Mouse (Mus musculus): ENCODE data around the gene Fam151a. TPM values are rescaled to one million over a fixed set of nuclear protein-coding genes. Genes with fewer than 3 reads are reported as not detected.
"Not testable (repeated sequence)": the region's sequence is repeated elsewhere in the genome, so short reads cannot be mapped to it uniquely, and the experiment has no call there.

Gene Fam151a
- polyA plus RNA-seq, 1 experiment from 2014 or later: 8.1 TPM

- peak overlapping the region; percentile 35; the same call in 1 of the 2 replicates for H3K9ac ChIP-seq (replicated peaks; ENCODE audit: low read length)
- no peak overlapping the region for H3K4me2 ChIP-seq (replicated peaks; ENCODE audit: low read depth, low read length)
- no peaks in the 10 kb centered on the region for H3K36me3 ChIP-seq (ENCODE audit: insufficient read depth, low read length)
- peak; percentile 52; the same call in 1 of the 2 replicates for ATAC-seq (ENCODE audit: low FRiP score, low TSS enrichment)
- WGBS: 35% methylated on average over 7 of the region's 7 CpGs
- no peaks in the 10 kb centered on the region for H3K27me3 ChIP-seq (ENCODE audit: insufficient read depth, low read length)
- no peaks in the 10 kb centered on the region for H3K9me3 ChIP-seq (ENCODE audit: low read length)
- peaks cover 51% of the 10 kb centered on the region for H3K4me1 ChIP-seq (ENCODE audit: insufficient read depth, low read length)
- no peak overlapping the region for H3K4me3 ChIP-seq (ENCODE audit: low read length)
- H3K27ac ChIP-seq (ENCODE audit: low read length): 0 out of 2 replicates have a peak overlapping the region, but pooled peaks have one; percentile 10
Observed at GRCm38 (mm10) chr4:106787830-106788229, 54.1 kb downstream of the Fam151a start.

DNA sequence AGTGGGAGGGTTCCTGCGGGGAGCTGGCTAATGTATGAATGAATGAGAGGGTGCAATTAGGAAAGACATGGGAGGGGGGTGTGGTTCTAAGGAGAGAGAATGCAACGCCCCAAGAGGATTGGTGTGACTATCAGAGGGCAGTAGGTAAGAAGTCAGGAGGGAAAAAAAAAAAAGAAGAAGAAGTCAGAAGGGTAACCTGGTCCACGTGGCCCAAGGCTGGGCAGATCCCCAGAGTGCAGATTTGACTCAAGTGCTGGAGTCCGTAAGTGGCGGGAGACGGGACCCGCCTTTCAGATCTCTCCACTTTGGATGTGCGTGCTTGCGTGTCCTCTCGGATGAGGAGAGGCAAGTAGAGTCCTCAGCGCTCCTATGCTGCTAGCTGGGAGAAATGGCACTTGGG is 54.9 kb downstream of the Fam151a start:
- Histone ChIP-seq H3K27me3 (ENCODE audit: insufficient read depth, low read length) (no peaks in the 10 kb centered on the region), H3K27ac (ENCODE audit: low read length) (no peak overlapping the region), H3K9me3 (ENCODE audit: low read length) (no peaks in the 10 kb centered on the region), H3K4me3 (ENCODE audit: low read length) (no peak overlapping the region), H3K9ac (replicated peaks; ENCODE audit: low read length) (no peak overlapping the region), H3K4me1 (ENCODE audit: insufficient read depth, low read length) (peaks cover 46% of the 10 kb centered on the region), H3K36me3 (ENCODE audit: insufficient read depth, low read length) (no peaks in the 10 kb centered on the region), H3K4me2 (replicated peaks; ENCODE audit: low read depth, low read length) (no peak overlapping the region)
- ATAC-seq (ENCODE audit: low FRiP score, low TSS enrichment): no peak
- WGBS: 85% methylated on average over 11 of the region's 11 CpGs

GRCm38 (mm10) chr4:106789705-106790104 is 56.0 kb downstream of the Fam151a start:
- ATAC-seq (ENCODE audit: low FRiP score, low TSS enrichment): no peak
- Histone ChIP-seq H3K4me3 (ENCODE audit: low read length) (no peak overlapping the region), H3K4me1 (ENCODE audit: insufficient read depth, low read length) (peaks cover 46% of the 10 kb centered on the region), H3K27ac (ENCODE audit: low read length) (peak overlapping the region; percentile 7), H3K27me3 (ENCODE audit: insufficient read depth, low read length) (no peaks in the 10 kb centered on the region), H3K9ac (replicated peaks; ENCODE audit: low read length) (no peak overlapping the region), H3K9me3 (ENCODE audit: low read length) (no peaks in the 10 kb centered on the region; the same call in 1 of the 2 replicates), H3K36me3 (ENCODE audit: insufficient read depth, low read length) (no peaks in the 10 kb centered on the region), H3K4me2 (replicated peaks; ENCODE audit: low read depth, low read length) (no peak overlapping the region)
- WGBS: 26% methylated on average over 9 of the region's 9 CpGs

DNA sequence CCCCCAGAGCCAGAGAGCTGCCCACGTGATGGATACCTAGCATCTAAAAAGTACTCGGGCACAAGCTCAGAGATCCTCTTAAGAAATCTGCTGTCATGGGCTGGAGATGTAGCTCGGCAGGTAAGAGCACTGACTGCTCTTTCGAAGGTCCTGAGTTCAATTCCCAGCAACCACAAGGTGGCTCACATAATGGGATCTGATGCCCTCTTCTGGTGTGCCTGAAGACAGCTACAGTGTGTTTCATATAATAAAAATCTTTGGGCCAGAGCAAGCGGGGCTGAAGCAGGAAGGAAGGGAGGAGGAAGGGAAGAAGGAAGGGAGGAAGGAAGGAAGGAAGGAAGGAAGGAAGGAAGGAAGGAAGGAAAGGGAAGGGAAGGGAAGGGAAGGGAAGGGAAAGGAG is 56.5 kb downstream of the Fam151a start:
- not testable (repeated sequence) for H3K36me3 ChIP-seq (ENCODE audit: insufficient read depth, low read length); H3K27me3 ChIP-seq (ENCODE audit: insufficient read depth, low read length); H3K4me3 ChIP-seq (ENCODE audit: low read length); H3K9ac ChIP-seq (replicated peaks; ENCODE audit: low read length); H3K4me2 ChIP-seq (replicated peaks; ENCODE audit: low read depth, low read length); H3K9me3 ChIP-seq (ENCODE audit: low read length); H3K27ac ChIP-seq (ENCODE audit: low read length); ATAC-seq (ENCODE audit: low FRiP score, low TSS enrichment)
- 74% methylated on average over 5 of the region's 5 CpGs for WGBS
- H3K4me1 ChIP-seq (ENCODE audit: insufficient read depth, low read length): peaks cover 46% of the 10 kb centered on the region

- H3K27ac ChIP-seq (ENCODE audit: low read length): no peak overlapping the region
- no peak overlapping the region for H3K4me3 ChIP-seq (ENCODE audit: low read length)
- H3K4me2 ChIP-seq (replicated peaks; ENCODE audit: low read depth, low read length): no peak overlapping the region
- no peak for ATAC-seq (ENCODE audit: low FRiP score, low TSS enrichment)
- no peaks in the 10 kb centered on the region for H3K27me3 ChIP-seq (ENCODE audit: insufficient read depth, low read length)
- 93% methylated on average over 1 of the region's 1 CpGs for WGBS
- peaks cover 41% of the 10 kb centered on the region for H3K4me1 ChIP-seq (ENCODE audit: insufficient read depth, low read length)
- H3K36me3 ChIP-seq (ENCODE audit: insufficient read depth, low read length): no peaks in the 10 kb centered on the region
- no peak overlapping the region for H3K9ac ChIP-seq (replicated peaks; ENCODE audit: low read length)
- H3K9me3 ChIP-seq (ENCODE audit: low read length): no peaks in the 10 kb centered on the region; the same call in 1 of the 2 replicates
Observed at GRCm38 (mm10) chr4:106790938-106791337, 57.2 kb downstream of the Fam151a start.

- Histone ChIP-seq H3K4me1 (ENCODE audit: insufficient read depth, low read length) (peaks cover 29% of the 10 kb centered on the region), H3K4me3 (ENCODE audit: low read length) (no peak overlapping the region), H3K36me3 (ENCODE audit: insufficient read depth, low read length) (no peaks in the 10 kb centered on the region), H3K9ac (replicated peaks; ENCODE audit: low read length) (no peak overlapping the region), H3K27ac (ENCODE audit: low read length) (no peak overlapping the region), H3K27me3 (ENCODE audit: insufficient read depth, low read length) (no peaks in the 10 kb centered on the region), H3K4me2 (replicated peaks; ENCODE audit: low read depth, low read length) (no peak overlapping the region), H3K9me3 (ENCODE audit: low read length) (no peaks in the 10 kb centered on the region; the same call in 1 of the 2 replicates)
- no peak for ATAC-seq (ENCODE audit: low FRiP score, low TSS enrichment)
Observed at GRCm38 (mm10) chr4:106792276-106792675, 58.6 kb downstream of the Fam151a start.

DNA sequence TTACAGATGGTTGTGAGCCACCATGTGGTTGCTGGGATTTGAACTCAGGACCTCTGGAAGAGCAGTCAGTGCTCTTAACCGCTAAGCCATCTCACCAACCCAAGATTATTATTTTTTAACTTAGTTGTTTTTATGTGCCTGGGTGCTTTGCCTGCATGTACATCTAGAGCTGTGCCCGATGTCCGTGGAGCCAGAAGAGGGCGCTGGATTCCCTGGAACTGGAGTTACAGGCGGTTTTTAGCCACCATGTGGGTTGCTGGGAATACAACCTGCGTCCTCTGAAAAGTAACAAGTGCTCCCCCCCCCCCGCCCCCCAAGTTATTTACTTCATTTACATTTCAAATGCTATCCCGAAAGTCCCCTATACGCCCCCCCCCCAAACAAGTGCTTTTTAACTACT is 60.1 kb downstream of the Fam151a start:
- not testable (repeated sequence) for H3K9ac ChIP-seq (replicated peaks; ENCODE audit: low read length); H3K4me2 ChIP-seq (replicated peaks; ENCODE audit: low read depth, low read length); H3K9me3 ChIP-seq (ENCODE audit: low read length); H3K4me3 ChIP-seq (ENCODE audit: low read length); H3K27ac ChIP-seq (ENCODE audit: low read length); H3K27me3 ChIP-seq (ENCODE audit: insufficient read depth, low read length); H3K36me3 ChIP-seq (ENCODE audit: insufficient read depth, low read length); ATAC-seq (ENCODE audit: low FRiP score, low TSS enrichment)
- WGBS: 95% methylated on average over 9 of the region's 9 CpGs
- peaks cover 14% of the 10 kb centered on the region for H3K4me1 ChIP-seq (ENCODE audit: insufficient read depth, low read length)

DNA sequence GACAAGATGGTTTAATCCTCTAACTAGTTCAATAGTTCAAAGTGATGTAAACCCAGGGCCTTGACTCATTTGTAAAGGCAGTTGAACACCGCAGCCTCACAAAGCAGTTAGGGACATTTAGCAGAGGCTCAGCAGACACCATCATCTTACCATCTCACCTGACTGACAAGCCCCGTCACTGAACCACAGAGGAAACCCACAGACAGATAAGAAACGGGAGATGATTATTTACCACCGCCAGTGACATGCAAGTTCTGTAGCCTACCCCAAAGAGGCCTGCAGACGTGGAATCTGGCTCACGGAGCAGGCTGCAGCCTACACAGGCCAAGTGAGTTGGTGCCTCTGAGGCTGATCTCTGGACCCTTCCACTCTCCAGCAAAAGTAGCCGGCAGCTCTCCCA is 60.6 kb downstream of the Fam151a start:
- WGBS: 88% methylated on average over 7 of the region's 7 CpGs
- Histone ChIP-seq H3K4me3 (ENCODE audit: low read length) (no peak overlapping the region), H3K27ac (ENCODE audit: low read length) (no peak overlapping the region), H3K4me2 (replicated peaks; ENCODE audit: low read depth, low read length) (no peak overlapping the region), H3K9me3 (ENCODE audit: low read length) (no peaks in the 10 kb centered on the region; the same call in 1 of the 2 replicates), H3K27me3 (ENCODE audit: insufficient read depth, low read length) (no peaks in the 10 kb centered on the region), H3K9ac (replicated peaks; ENCODE audit: low read length) (no peak overlapping the region), H3K4me1 (ENCODE audit: insufficient read depth, low read length) (peaks cover 12% of the 10 kb centered on the region), H3K36me3 (ENCODE audit: insufficient read depth, low read length) (no peaks in the 10 kb centered on the region)
- no peak for ATAC-seq (ENCODE audit: low FRiP score, low TSS enrichment)

DNA sequence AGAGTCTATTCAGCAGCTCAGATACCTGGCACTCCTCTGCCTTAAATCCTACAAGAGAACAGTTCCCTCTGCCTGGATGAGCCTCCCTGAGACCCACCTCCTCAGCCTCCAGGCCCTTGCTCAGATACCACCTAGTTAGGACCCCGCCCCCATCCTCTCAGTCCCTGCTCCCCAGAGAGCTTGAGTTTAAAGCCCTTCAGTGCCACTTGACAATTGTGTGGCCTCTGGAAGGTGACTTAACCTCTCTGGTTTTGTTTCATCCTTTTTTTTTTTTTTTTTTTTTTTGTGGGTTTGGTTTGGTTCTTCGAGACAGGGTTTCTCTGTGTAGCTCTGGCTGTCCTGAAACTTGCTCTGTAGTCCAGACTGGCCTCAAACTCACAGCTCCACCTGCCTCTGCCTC is 61.6 kb downstream of the Fam151a start:
- 95% methylated on average over 2 of the region's 2 CpGs for WGBS
- Histone ChIP-seq H3K4me3 (ENCODE audit: low read length) (no peak overlapping the region), H3K36me3 (ENCODE audit: insufficient read depth, low read length) (no peaks in the 10 kb centered on the region), H3K4me1 (ENCODE audit: insufficient read depth, low read length) (peaks cover 10% of the 10 kb centered on the region), H3K9me3 (ENCODE audit: low read length) (no peaks in the 10 kb centered on the region; the same call in 1 of the 2 replicates), H3K27ac (ENCODE audit: low read length) (no peak overlapping the region), H3K9ac (replicated peaks; ENCODE audit: low read length) (no peak overlapping the region), H3K4me2 (replicated peaks; ENCODE audit: low read depth, low read length) (no peak overlapping the region), H3K27me3 (ENCODE audit: insufficient read depth, low read length) (no peaks in the 10 kb centered on the region)
- no peak for ATAC-seq (ENCODE audit: low FRiP score, low TSS enrichment)

Data from kidney, embryonic 16.5 days (tissue).